Mouse (Mus musculus): ENCODE data around the gene Gm12794. TPM values are rescaled to one million over a fixed set of nuclear protein-coding genes. Genes with fewer than 3 reads are reported as not detected.
"Not testable (repeated sequence)": the region's sequence is repeated elsewhere in the genome, so short reads cannot be mapped to it uniquely, and the experiment has no call there.

Gene Gm12794
- total RNA-seq (2012; rRNA removed) (0.08 TPM in 1 of 2 replicates, not detected in the other), total RNA-seq (2014; rRNA removed) (not detected in 2 replicates), polyA plus RNA-seq (2012; ENCODE audit: insufficient read length, low read depth) (not detected in 2 replicates)

DNA sequence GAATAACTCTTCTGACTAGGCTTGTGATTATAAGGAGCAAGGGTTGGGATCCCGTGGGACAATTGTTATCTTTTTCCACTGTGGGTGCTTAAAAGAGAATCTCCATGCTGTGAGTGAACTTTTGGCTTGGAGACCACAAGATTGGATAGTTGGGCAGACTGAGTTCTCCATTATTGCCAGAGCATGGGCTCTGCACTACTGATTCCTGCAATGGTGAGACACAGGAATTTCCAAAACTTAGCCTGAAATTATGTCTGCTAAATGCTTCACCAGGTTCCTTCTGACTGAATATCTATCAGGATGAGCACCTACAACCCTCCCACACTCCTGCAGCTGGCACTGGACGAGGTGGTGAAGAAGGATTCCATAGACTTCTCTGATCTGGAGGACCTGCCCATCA, at the start of gene Gm12794:
TSS of gene Gm12794 (plus strand) at position 301 of the 400 bp plus-strand sequence.
- dilution Hi-C loops (cut with MboI; ENCODE audit: extremely low pct_ligation_motif_present, extremely low pct_unique_long_range_greater_than_20kb, low sequenced_read_pairs); H3K4me3 ChIP-seq (replicated peaks in 1 of 3; ENCODE audit: low read depth in 2 of 3, low read length in 2 of 3, poor library complexity in 1 of 3); H3K79me2 ChIP-seq (replicated peaks; ENCODE audit: control insufficient read depth, extremely low read depth, insufficient read depth, poor library complexity, severe bottlenecking); in situ Hi-C loops (cut with MboI; ENCODE audit: low pct_ligation_motif_present, low pct_unique_long_range_greater_than_20kb, low sequenced_read_pairs); H3K9ac ChIP-seq (ENCODE audit: insufficient read depth, low read depth); H3K4me1 ChIP-seq (ENCODE audit: control insufficient read depth in 1 of 2, insufficient read depth in 2 of 2); H3K9me3 ChIP-seq (replicated peaks; ENCODE audit: low read length); H3K36me3 ChIP-seq (replicated peaks in 1 of 2; ENCODE audit: control insufficient read depth in 1 of 2, insufficient read depth in 1 of 2, low read length in 1 of 2); H3K4me2 ChIP-seq (ENCODE audit: insufficient read depth, low read depth, poor library complexity, severe bottlenecking); DNase-seq (ENCODE audit: extremely low read depth); H3K27ac ChIP-seq (ENCODE audit: insufficient read depth, low read depth); H3K27me3 ChIP-seq (replicated peaks): not testable (repeated sequence)

DNA sequence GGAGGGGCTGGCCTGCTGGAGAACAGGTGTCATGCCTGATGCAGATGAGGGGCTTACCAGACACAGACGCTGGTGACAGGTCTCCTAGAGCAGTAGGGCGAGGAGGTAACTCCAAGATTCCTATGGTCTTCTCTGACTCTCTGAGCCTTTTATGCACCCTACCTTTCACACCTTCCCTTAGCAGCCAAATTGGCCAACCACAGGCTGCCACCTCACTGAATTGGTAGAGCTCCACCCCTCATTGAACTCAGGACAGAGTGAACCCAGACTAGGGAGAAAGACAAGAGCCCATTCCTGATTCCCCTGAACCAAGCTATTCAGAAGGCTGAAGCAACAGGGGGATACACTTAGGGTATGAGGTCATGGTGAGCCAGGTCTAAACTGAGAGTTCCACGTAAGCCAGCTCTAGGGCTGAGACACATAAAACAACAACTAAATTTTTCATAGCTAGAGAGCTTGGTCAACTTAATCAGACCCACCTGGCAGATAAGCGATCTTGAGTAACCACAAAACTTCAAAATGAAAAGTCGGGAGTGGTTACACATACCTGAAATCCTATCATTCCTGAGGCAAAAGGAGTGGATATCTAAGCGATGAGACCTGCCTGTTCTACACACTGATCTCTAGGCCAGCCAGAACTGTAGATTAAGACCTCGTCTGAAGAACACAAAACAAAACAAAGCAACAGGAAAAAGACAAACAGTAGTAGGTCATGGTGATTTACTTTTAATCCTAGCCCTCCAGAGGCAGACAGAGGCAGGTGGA, 46.4 kb upstream of the Gm12794 start, which contains the start of gene C130073F10Rik:
TSS of gene C130073F10Rik (minus strand) at position 134 of the 765 bp plus-strand sequence.
- H3K9ac ChIP-seq (ENCODE audit: insufficient read depth, low read depth): no peak within 1 kb of the TSS
- no peaks in the 10 kb centered on the region for H3K79me2 ChIP-seq (replicated peaks; ENCODE audit: control insufficient read depth, extremely low read depth, insufficient read depth, poor library complexity, severe bottlenecking)
- no peak for DNase-seq (ENCODE audit: extremely low read depth)
- H3K4me1 ChIP-seq (ENCODE audit: control insufficient read depth in 1 of 2, insufficient read depth in 2 of 2): no peaks in the 10 kb centered on the region
- no peaks in the 10 kb centered on the region for H3K9me3 ChIP-seq (replicated peaks; ENCODE audit: low read length)
- H3K36me3 ChIP-seq (replicated peaks in 1 of 2; ENCODE audit: control insufficient read depth in 1 of 2, insufficient read depth in 1 of 2, low read length in 1 of 2): no peaks in the 10 kb centered on the region
- H3K4me2 ChIP-seq (ENCODE audit: insufficient read depth, low read depth, poor library complexity, severe bottlenecking): no peak within 1 kb of the TSS
- in situ Hi-C loops (cut with MboI; ENCODE audit: low pct_ligation_motif_present, low pct_unique_long_range_greater_than_20kb, low sequenced_read_pairs) (no loop called here), dilution Hi-C loops (cut with MboI; ENCODE audit: extremely low pct_ligation_motif_present, extremely low pct_unique_long_range_greater_than_20kb, low sequenced_read_pairs) (no loop called here)
- no peak within 1 kb of the TSS for H3K4me3 ChIP-seq (replicated peaks in 1 of 3; ENCODE audit: low read depth in 2 of 3, low read length in 2 of 3, poor library complexity in 1 of 3)
- H3K27me3 ChIP-seq (replicated peaks): peaks cover 5% of the 10 kb centered on the region
- no peak within 1 kb of the TSS for H3K27ac ChIP-seq (ENCODE audit: insufficient read depth, low read depth)
- TF ChIP-seq RAD21 (IDR thresholded peaks at IDR 0.05; ENCODE audit: low read depth, low read length) (no peak), SIN3A (IDR thresholded peaks at IDR 0.05; ENCODE audit: low read length) (no peak), USF2 (conservative IDR thresholded peaks at IDR 0.05; ENCODE audit: low read depth, low read length) (no peak), MEF2A (IDR thresholded peaks at IDR 0.05; ENCODE audit: borderline replicate concordance, low read depth, low read length) (no peak), ZMIZ1 (IDR thresholded peaks at IDR 0.05; ENCODE audit: low read depth, low read length) (no peak)

DNA sequence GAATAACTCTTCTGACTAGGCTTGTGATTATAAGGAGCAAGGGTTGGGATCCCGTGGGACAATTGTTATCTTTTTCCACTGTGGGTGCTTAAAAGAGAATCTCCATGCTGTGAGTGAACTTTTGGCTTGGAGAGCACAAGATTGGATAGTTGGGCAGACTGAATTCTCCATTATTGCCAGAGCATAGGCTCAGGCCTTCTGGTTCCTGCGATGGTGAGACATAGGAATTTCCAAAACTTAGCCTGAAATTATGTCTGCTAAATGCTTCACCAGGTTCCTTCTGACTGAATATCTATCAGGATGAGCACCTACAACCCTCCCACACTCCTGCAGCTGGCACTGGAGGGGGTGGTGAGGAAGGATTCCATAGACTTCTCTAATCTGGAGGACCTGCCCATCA, 31.4 kb upstream of the Gm12794 start, which contains the start of gene Gm12800:
TSS of gene Gm12800 (plus strand) at position 301 of the 400 bp plus-strand sequence.
- in situ Hi-C loops (cut with MboI; ENCODE audit: low pct_ligation_motif_present, low pct_unique_long_range_greater_than_20kb, low sequenced_read_pairs); DNase-seq (ENCODE audit: extremely low read depth): not testable (repeated sequence)

DNA sequence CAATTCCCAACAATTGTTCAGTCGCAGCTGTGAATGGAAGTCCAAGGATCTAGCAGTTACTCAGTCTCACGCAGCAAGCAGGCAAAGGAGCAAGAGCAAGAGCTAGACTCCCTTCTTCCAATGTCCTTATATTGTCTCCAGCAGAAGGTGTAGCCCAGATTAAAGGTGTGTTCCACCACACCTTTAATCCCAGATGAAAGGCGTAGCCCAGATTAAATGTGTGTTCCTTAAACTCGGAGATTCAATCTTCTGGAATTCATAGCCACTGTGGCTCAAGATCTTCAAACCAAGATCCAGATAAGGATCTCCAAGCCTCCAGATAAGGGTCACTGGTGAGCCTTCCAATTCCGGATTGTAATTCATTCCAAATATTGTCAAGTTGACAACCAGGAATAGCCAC, 40.7 kb downstream of the Gm12794 start, which contains the start of gene Gm12790:
TSS of gene Gm12790 (minus strand) at position 101 of the 400 bp plus-strand sequence.
- H3K4me3 ChIP-seq (replicated peaks in 1 of 3; ENCODE audit: low read depth in 2 of 3, low read length in 2 of 3, poor library complexity in 1 of 3); dilution Hi-C loops (cut with MboI; ENCODE audit: extremely low pct_ligation_motif_present, extremely low pct_unique_long_range_greater_than_20kb, low sequenced_read_pairs); DNase-seq (ENCODE audit: extremely low read depth); H3K79me2 ChIP-seq (replicated peaks; ENCODE audit: control insufficient read depth, extremely low read depth, insufficient read depth, poor library complexity, severe bottlenecking); H3K9me3 ChIP-seq (replicated peaks; ENCODE audit: low read length); H3K27ac ChIP-seq (ENCODE audit: insufficient read depth, low read depth); H3K36me3 ChIP-seq (replicated peaks in 1 of 2; ENCODE audit: control insufficient read depth in 1 of 2, insufficient read depth in 1 of 2, low read length in 1 of 2); H3K9ac ChIP-seq (ENCODE audit: insufficient read depth, low read depth); H3K27me3 ChIP-seq (replicated peaks); in situ Hi-C loops (cut with MboI; ENCODE audit: low pct_ligation_motif_present, low pct_unique_long_range_greater_than_20kb, low sequenced_read_pairs); H3K4me1 ChIP-seq (ENCODE audit: control insufficient read depth in 1 of 2, insufficient read depth in 2 of 2); H3K4me2 ChIP-seq (ENCODE audit: insufficient read depth, low read depth, poor library complexity, severe bottlenecking): not testable (repeated sequence)

More for the DNA sequence above, 31.4 kb upstream of the Gm12794 start, which contains the start of gene Gm12800:
- H3K4me3 ChIP-seq (replicated peaks in 1 of 3; ENCODE audit: low read depth in 2 of 3, low read length in 2 of 3, poor library complexity in 1 of 3); H3K9me3 ChIP-seq (replicated peaks; ENCODE audit: low read length); H3K36me3 ChIP-seq (replicated peaks in 1 of 2; ENCODE audit: control insufficient read depth in 1 of 2, insufficient read depth in 1 of 2, low read length in 1 of 2); dilution Hi-C loops (cut with MboI; ENCODE audit: extremely low pct_ligation_motif_present, extremely low pct_unique_long_range_greater_than_20kb, low sequenced_read_pairs); H3K79me2 ChIP-seq (replicated peaks; ENCODE audit: control insufficient read depth, extremely low read depth, insufficient read depth, poor library complexity, severe bottlenecking); H3K27me3 ChIP-seq (replicated peaks); H3K4me2 ChIP-seq (ENCODE audit: insufficient read depth, low read depth, poor library complexity, severe bottlenecking); H3K9ac ChIP-seq (ENCODE audit: insufficient read depth, low read depth); H3K27ac ChIP-seq (ENCODE audit: insufficient read depth, low read depth); H3K4me1 ChIP-seq (ENCODE audit: control insufficient read depth in 1 of 2, insufficient read depth in 2 of 2): not testable (repeated sequence)
